Mouse (Mus musculus) liver, embryonic 15.5 days (tissue): ENCODE measurements around the gene Oas1g. TPM values are rescaled to one million over a fixed set of nuclear protein-coding genes. Genes with fewer than 3 reads are reported as not detected.

Experiments used
- ATAC-seq: fragments of 200-750 bp; cut with Nextera tagmentation; 2 replicates; pipeline ENCODE4 v1.8.0; 2017; ENCODE audit warnings: moderate number of reproducible peaks, mild to moderate bottlenecking, moderate library complexity; ENCODE audit not compliant: insufficient read depth
- H3K27ac ChIP-seq: fragments of 300-500 bp; sonication (generic); replicated peaks from 2 replicates; pipeline ENCODE4 v1.5.1; 2015; ENCODE audit warnings: mild to moderate bottlenecking, inconsistent platforms
- H3K27me3 ChIP-seq: fragments of 300-500 bp; sonication (generic); 2 replicates; pipeline ENCODE4 v1.6.1; 2015; ENCODE audit warnings: mild to moderate bottlenecking, inconsistent platforms
- H3K36me3 ChIP-seq: fragments of 300-500 bp; sonication (generic); replicated peaks from 2 replicates; pipeline ENCODE4 v1.6.1; 2015; ENCODE audit warnings: moderate library complexity, mild to moderate bottlenecking, inconsistent platforms
- H3K4me1 ChIP-seq: fragments of 300-500 bp; sonication (generic); replicated peaks from 2 replicates; pipeline ENCODE4 v1.6.1; 2015; ENCODE audit warnings: inconsistent platforms
- H3K4me2 ChIP-seq: fragments of 300-500 bp; sonication (generic); 2 replicates; pipeline ENCODE4 v1.6.1; 2015; ENCODE audit warnings: moderate library complexity, mild to moderate bottlenecking, inconsistent platforms
- H3K4me3 ChIP-seq: fragments of 300-500 bp; sonication (generic); replicated peaks from 2 replicates; pipeline ENCODE4 v1.5.1; 2015; ENCODE audit warnings: mild to moderate bottlenecking, inconsistent platforms
- H3K9ac ChIP-seq: fragments of 300-500 bp; sonication (generic); 2 replicates; pipeline ENCODE4 v1.6.1; 2015; ENCODE audit warnings: moderate library complexity, mild to moderate bottlenecking, inconsistent platforms
- H3K9me3 ChIP-seq: fragments of 300-500 bp; sonication (generic); replicated peaks from 2 replicates; pipeline ENCODE4 v1.6.1; 2016; ENCODE audit warnings: inconsistent platforms
- WGBS: fragments of 180-500 bp; shearing (Covaris S2); methylation state at CpG from one replicate; pipeline ENCODE4 v1.1.7; 2015; ENCODE audit warnings: mixed read lengths; ENCODE audit not compliant: insufficient replicate concordance; 5-methylcytosine and 5-hydroxymethylcytosine counted together
- microRNA-seq: library from miRNA; unstranded; fragments of <30 nt; microRNA quantifications from one replicate; pipeline ENCODE4, GENCODE M21; 2016
- polyA plus RNA-seq: library from polyadenylated mRNA; unstranded; fragments of >200 nt; fragmentation: Nextera tagmentation; extraction: Ambion mirVana; gene quantifications from 2 replicates; pipeline ENCODE4 v1.2.1, GENCODE M21; 2015

The Oas1g gene
- polyA plus RNA-seq, 1 experiment from 2014 or later, result 1.1 TPM

DNA sequence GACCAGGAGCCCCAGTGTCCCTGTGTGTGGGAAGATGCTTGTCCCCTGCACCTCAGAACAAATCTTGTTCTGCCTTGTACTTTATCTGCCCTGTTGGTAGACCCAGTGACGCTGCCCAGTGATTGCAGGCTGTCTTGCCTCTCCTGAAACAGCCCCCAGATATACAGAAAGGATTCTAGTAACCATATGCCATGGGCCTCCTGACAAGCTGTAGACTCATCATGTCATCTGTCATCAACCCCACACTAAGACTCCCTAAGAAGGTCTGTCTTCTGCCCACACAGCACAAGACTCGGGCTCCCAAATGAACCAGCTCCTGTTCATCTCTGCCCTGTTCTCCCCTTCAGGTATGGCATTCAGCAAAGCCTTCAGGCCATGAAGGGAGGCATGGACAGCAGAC lies 28.2 kb downstream of the Oas1g start:
- Histone ChIP-seq H3K4me3 (no peak overlapping the region), H3K36me3 (no peaks in the 10 kb centered on the region), H3K4me2 (no peak overlapping the region), H3K4me1 (no peaks in the 10 kb centered on the region), H3K27ac (no peak overlapping the region), H3K9me3 (no peaks in the 10 kb centered on the region), H3K9ac (no peak overlapping the region), H3K27me3 (no peaks in the 10 kb centered on the region)
- WGBS, result 56% methylated on average over 2 of the region's 2 CpGs
- no peak for ATAC-seq

DNA sequence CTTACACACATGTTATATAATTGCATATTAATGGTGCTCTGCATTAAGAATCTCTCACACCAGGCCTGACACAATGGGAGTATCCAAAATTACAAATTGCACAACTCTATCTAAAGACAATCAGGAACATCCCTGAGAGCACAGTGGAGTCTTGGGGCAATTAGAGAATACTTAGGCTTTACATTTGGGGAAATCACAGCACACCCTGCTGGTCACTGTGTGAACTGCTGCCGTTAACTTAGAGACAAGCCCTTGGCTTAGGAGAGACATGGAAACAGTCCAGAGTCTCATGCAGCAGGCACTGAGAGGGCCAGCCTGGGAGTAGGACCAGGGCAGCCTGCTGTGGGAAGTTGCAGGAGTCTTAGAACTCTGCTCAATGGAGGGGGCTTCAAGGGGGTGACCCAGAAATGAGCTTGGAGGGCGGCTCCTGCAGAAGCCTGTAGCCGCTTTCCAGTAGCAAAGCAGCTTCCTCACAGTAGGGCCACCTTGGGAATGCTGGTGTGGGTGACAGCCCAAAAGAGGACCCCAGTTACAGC lies 37.7 kb downstream of the Oas1g start:
- no peak overlapping the region for H3K4me2 ChIP-seq
- H3K9ac ChIP-seq, result no peak overlapping the region
- ATAC-seq, result no peak
- H3K36me3 ChIP-seq, result no peaks in the 10 kb centered on the region
- H3K27ac ChIP-seq, result no peak overlapping the region
- H3K27me3 ChIP-seq, result no peaks in the 10 kb centered on the region
- 42% methylated on average over 3 of the region's 3 CpGs for WGBS
- H3K4me3 ChIP-seq, result no peak overlapping the region
- no peaks in the 10 kb centered on the region for H3K4me1 ChIP-seq
- H3K9me3 ChIP-seq, result no peaks in the 10 kb centered on the region

DNA sequence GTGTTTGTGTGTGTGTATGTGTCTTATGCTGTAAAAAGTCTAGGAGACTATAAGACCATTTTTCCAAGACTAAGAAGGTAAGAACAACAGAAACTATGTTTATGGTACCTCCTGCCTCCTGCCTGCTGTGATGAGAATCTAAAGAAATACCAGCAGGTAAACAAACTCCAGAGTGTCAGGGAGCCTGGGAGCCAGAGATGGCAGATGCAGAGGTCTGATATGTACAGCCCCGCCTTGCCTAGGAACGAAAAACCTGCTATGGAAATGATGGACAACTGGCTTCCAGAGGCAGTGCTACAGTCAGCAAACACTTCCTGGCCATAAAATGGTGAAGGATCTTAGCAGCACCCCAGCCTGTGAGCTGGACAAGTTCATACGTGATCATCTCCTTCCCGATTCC lies 40.3 kb downstream of the Oas1g start, which contains the start of gene Oas1f:
Gene Oas1f (plus strand): TSS at position 301 of the 400 bp plus-strand sequence.
- H3K27me3 ChIP-seq, result no peaks in the 10 kb centered on the region
- H3K9me3 ChIP-seq, result no peaks in the 10 kb centered on the region
- no peak within 1 kb of the TSS for H3K27ac ChIP-seq
- no peak within 1 kb of the TSS for H3K9ac ChIP-seq
- H3K4me1 ChIP-seq, result no peaks in the 10 kb centered on the region
- no peak within 1 kb of the TSS for H3K4me3 ChIP-seq
- no peaks in the 10 kb centered on the region for H3K36me3 ChIP-seq
- WGBS, result 45% methylated on average over 4 of the region's 4 CpGs
- ATAC-seq, result no peak
- H3K4me2 ChIP-seq, result no peak within 1 kb of the TSS

DNA sequence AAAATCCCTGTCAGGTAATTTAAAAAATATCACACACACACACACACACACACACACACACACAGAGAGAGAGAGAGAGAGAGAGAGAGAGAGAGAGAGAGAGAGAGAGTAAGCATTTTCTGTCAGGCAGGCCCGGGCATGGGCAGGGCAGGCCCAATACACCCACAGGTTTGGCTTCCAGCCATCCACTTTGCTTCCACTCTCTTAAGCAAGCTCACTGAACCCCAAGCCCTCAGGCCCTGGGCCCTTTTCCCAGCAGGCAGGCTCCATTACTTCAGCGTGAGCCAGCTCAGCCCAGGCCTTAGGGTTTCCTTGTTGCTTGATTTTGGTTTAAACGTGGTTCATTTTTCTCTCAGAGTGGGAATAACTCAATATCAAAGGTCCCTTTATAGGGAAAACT lies 42.7 kb downstream of the Oas1g start:
- no peak overlapping the region for H3K4me3 ChIP-seq
- H3K4me2 ChIP-seq, result no peak overlapping the region
- H3K36me3 ChIP-seq, result no peaks in the 10 kb centered on the region
- H3K27me3 ChIP-seq, result no peaks in the 10 kb centered on the region
- WGBS, result 59% methylated on average over 3 of the region's 3 CpGs
- ATAC-seq, result no peak
- no peak overlapping the region for H3K9ac ChIP-seq
- no peaks in the 10 kb centered on the region for H3K4me1 ChIP-seq
- H3K9me3 ChIP-seq, result no peaks in the 10 kb centered on the region
- no peak overlapping the region for H3K27ac ChIP-seq

DNA sequence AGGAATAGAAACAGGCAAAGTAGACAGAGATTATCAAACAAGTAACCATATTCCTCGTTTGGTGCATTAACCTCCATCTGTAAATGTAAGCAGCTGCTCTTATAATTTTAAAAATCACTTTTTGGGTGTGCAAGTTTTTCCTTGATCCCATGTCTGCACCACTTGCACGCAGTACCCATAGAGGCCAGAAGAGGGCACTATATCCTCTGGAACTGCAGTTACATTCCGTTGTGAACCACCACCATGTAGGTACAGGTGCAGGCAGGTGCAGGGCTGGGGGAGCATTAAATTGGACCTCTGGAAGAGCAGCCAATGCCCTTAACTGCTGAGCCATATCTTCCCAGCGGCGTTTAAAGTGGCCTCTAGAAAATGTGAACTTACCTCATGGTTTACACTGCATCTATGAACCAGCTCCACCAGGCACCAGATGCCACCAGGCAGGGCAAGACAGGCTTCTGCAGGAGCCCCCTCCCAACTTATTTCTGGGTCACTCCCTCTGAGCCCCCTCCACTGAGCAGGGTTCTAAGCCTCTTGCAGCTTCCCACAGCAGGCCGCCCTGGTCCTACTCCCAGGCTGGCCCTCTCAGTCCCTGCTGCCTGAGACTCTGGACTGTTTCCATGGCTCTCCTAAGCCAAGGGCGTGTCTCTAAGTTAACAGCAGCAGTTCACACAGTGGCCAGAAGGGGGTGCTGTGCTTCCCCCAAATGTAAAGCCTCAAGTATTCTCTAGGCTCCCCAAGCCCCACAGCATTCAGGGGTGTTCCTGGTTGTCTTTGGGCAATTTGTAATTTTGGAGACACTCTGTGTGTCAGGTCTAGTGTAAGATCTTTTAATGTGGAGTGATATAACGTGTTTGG lies 50.5 kb downstream of the Oas1g start:
- ATAC-seq, result no peak
- Histone ChIP-seq H3K27me3 (peaks cover 22% of the 10 kb centered on the region), H3K27ac (no peak overlapping the region), H3K9ac (no peak overlapping the region), H3K4me1 (no peaks in the 10 kb centered on the region), H3K36me3 (no peaks in the 10 kb centered on the region), H3K4me2 (no peak overlapping the region), H3K4me3 (no peak overlapping the region), H3K9me3 (no peaks in the 10 kb centered on the region)
- 4% methylated on average over 8 of the region's 8 CpGs for WGBS

DNA sequence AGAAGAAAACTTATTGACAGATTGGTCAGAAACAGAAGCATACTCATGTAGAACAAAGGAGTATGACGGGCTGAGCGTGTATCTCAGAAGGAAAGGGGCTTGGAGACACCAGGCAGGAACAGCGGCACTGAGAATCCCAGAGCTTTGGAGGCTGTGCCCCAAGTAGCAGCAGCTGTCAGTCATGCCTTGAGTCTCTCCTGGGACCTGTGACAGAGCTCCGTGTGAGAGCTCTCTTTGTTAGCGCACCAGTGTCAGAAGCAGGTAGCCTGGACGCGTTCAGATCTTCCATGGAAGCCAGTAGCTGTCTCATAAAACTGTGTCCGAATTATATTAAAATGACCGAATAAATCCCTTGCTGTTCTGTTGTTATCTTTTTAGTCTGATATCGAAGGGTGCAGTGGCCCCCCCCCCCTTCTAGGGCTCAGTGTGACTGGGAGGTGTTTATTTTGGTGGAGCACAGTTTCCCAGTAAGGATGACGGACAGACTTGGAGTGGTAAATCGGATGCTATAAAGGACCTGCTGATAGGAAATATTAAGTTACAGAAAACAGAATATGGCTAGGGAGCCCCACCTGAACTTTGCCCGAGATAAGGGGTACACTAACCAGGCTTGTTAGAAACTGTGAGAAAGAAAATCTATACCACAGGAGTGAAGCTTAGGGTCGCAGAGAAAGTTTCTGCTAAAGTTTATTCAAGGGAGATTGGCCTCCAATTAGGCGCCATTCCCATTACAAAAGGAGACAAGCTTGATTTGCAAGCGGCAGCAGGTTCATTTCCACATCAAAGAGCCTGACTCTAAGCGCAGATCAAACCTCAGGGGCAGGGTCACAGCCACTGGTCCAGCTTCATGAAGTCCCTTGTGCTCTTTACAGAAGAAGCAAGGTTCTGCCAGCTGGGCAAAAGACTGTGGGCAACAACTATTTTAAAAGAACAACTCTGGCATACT lies 53.8 kb downstream of the Oas1g start:
- Histone ChIP-seq H3K4me2 (no peak overlapping the region), H3K9ac (no peak overlapping the region), H3K27ac (no peak overlapping the region), H3K4me1 (no peaks in the 10 kb centered on the region), H3K36me3 (no peaks in the 10 kb centered on the region), H3K4me3 (no peak overlapping the region), H3K9me3 (no peaks in the 10 kb centered on the region), H3K27me3 (peaks cover 22% of the 10 kb centered on the region)
- 10% methylated on average over 17 of the region's 17 CpGs for WGBS
- no peak for ATAC-seq

DNA sequence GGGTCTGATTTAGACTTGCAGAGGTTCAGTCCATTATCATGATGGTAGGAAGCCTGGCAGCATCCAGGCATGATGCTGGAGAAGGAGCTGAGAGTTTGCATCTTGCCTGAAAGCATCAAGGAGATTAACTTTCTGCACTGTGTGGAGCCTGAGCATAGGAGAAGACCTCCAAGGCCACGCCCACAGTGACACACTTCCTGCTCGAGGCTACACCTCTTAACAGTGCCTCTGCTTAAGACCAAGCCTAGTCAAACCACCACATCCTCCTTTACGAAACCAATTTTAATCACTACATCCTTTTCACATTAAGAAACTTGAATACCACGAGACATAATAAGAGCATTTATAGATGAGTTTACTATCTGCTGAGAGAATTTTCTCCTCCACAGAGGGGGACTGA lies 56.4 kb downstream of the Oas1g start:
- no peak overlapping the region for H3K4me3 ChIP-seq
- no peaks in the 10 kb centered on the region for H3K4me1 ChIP-seq
- WGBS, result 47% methylated on average over 4 of the region's 4 CpGs
- H3K9ac ChIP-seq, result no peak overlapping the region
- peaks cover 18% of the 10 kb centered on the region for H3K27me3 ChIP-seq
- H3K9me3 ChIP-seq, result no peaks in the 10 kb centered on the region
- no peak overlapping the region for H3K4me2 ChIP-seq
- no peak for ATAC-seq
- H3K36me3 ChIP-seq, result no peaks in the 10 kb centered on the region
- no peak overlapping the region for H3K27ac ChIP-seq

Small RNAs within 50 kb of the gene (microRNA-seq; reads per million reads assigned to microRNA genes)
- gene Gm22907, result not detected

Other genes with a start within 250 kb of the Oas1g start
- gene Rasal1, start 238.8 kb downstream of the Oas1g start, polyA plus RNA-seq, result 0.07 and 0.32 TPM in 2 replicates
- gene Dtx1, start 175.7 kb downstream of the Oas1g start, polyA plus RNA-seq, result 0.06 TPM in 2 replicates
- gene Oas2, start 137.8 kb downstream of the Oas1g start, polyA plus RNA-seq, result 0.75 and 0.81 TPM in 2 replicates
- gene Oas3, start 110.0 kb downstream of the Oas1g start, polyA plus RNA-seq, result 1.0 and 1.3 TPM in 2 replicates
- gene Oas1e, start 92.1 kb downstream of the Oas1g start, polyA plus RNA-seq, result not detected in 2 replicates
- gene Oas1c, start 75.1 kb downstream of the Oas1g start, polyA plus RNA-seq, result 0.33 and 0.44 TPM in 2 replicates
- gene Oas1f, start 40.2 kb downstream of the Oas1g start, polyA plus RNA-seq, result not detected in 2 replicates
- gene Oas1h, start 26.2 kb downstream of the Oas1g start, polyA plus RNA-seq, result not detected in 2 replicates
- 3.7 and 4.7 TPM in 2 replicates for gene Oas1a, start 19.9 kb upstream of the Oas1g start, polyA plus RNA-seq
- gene Oas1d, start 26.9 kb upstream of the Oas1g start, polyA plus RNA-seq, result not detected in 2 replicates
- 0.03 TPM in 1 of 2 replicates, not detected in the other for gene Rph3a, start 122.5 kb upstream of the Oas1g start, polyA plus RNA-seq